Mouse (Mus musculus): Measurements from ENCODE around the gene Dao.

GRCm38 (mm10) chr5:114067982-114068381 is 64.5 kb downstream of the Dao start:
- TF ChIP-seq CTCF (IDR thresholded peaks at IDR 0.05; ENCODE audit: extremely low read depth, insufficient read length, insufficient replicate concordance, low read depth, low read length) (no peak), POLR2A (IDR thresholded peaks at IDR 0.05; ENCODE audit: low read depth, low read length) (no peak)
